Mouse (Mus musculus) neural tube, embryonic 11.5 days (tissue): ENCODE measurements around the gene Nrm. TPM values are rescaled to one million over a fixed set of nuclear protein-coding genes. Genes with fewer than 3 reads are reported as not detected.

Experiments
- ATAC-seq: fragments of 200-750 bp; cut with Nextera tagmentation; 2 replicates; pipeline ENCODE4 v1.8.0; 2017; ENCODE audit warnings: moderate number of reproducible peaks, mild to moderate bottlenecking, moderate TSS enrichment, moderate library complexity; ENCODE audit not compliant: insufficient read depth, low FRiP score, low TSS enrichment
- DNase-seq: peaks from one replicate; pipeline ENCODE4 v3.0.0-alpha.2; 2015; ENCODE audit warnings: low spot score
- H3K27ac ChIP-seq: fragments of 300-500 bp; sonication (generic); 2 replicates; pipeline ENCODE4 v1.5.1; 2014; ENCODE audit warnings: low read depth, mild to moderate bottlenecking, low read length
- H3K27me3 ChIP-seq: fragments of 300-500 bp; sonication (generic); 2 replicates; pipeline ENCODE4 v1.6.1; 2014; ENCODE audit warnings: mild to moderate bottlenecking, low read length, mixed read lengths; ENCODE audit not compliant: control insufficient read depth, insufficient read depth
- H3K36me3 ChIP-seq: fragments of 300-500 bp; sonication (generic); 2 replicates; pipeline ENCODE4 v1.6.1; 2014; ENCODE audit warnings: mild to moderate bottlenecking, low read length, moderate library complexity, mixed read lengths; ENCODE audit not compliant: control insufficient read depth, insufficient read depth
- H3K4me1 ChIP-seq: fragments of 300-500 bp; sonication (generic); 2 replicates; pipeline ENCODE4 v1.6.1; 2014; ENCODE audit warnings: low read length, mixed read lengths; ENCODE audit not compliant: control insufficient read depth, insufficient read depth
- H3K4me2 ChIP-seq: fragments of 300-500 bp; sonication (generic); 2 replicates; pipeline ENCODE4 v1.6.1; 2014; ENCODE audit warnings: low read depth, mild to moderate bottlenecking, moderate library complexity
- H3K4me3 ChIP-seq: fragments of 300-500 bp; sonication (generic); 2 replicates; pipeline ENCODE4 v1.5.1; 2014; ENCODE audit warnings: low read depth, low read length
- H3K9ac ChIP-seq: fragments of 300-500 bp; sonication (generic); 2 replicates; pipeline ENCODE4 v1.6.1; 2014; ENCODE audit warnings: mild to moderate bottlenecking, low read length
- H3K9me3 ChIP-seq: fragments of 300-500 bp; sonication (generic); 2 replicates; pipeline ENCODE4 v1.6.1; 2016; ENCODE audit warnings: low read length; ENCODE audit not compliant: control insufficient read depth
- WGBS: fragments of 180-500 bp; shearing (Covaris S2); extraction: QIAGEN DNeasy Blood & Tissue Kit; methylation state at CpG from one replicate; pipeline ENCODE4 v1.1.7; 2014; 5-methylcytosine and 5-hydroxymethylcytosine counted together
- polyA plus RNA-seq: library from polyadenylated mRNA; unstranded; fragments of >200 nt; fragmentation: Nextera tagmentation; extraction: Ambion mirVana; gene quantifications from 2 replicates; pipeline ENCODE4 v1.2.1, GENCODE M21; 2014

Gene Nrm
- polyA plus RNA-seq, 1 experiment from 2014 or later, result 50.3 TPM

DNA sequence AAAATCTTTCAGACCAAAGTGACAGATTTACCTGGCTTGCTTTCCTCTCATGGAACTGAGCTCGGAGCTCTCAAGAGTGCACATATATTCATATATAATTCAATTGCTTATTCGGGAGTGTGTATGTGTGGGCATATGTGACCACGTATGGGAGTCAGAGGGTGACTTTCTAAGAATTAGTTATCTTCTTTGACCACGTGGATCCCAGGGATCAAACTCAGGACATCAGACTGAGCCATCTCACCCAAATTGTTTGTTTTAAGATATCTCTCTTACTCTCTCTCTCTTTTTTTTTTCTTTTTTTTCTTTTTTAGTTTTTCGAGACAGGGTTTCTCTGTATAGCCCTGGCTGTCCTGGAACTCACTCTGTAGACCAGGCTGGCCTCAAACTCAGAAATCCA is 41.0 kb upstream of the Nrm start:
- no peak for ATAC-seq
- no peak overlapping the region for H3K4me3 ChIP-seq
- H3K4me1 ChIP-seq, result peaks cover 4% of the 10 kb centered on the region; the same call in 1 of the 2 replicates
- H3K36me3 ChIP-seq, result no peaks in the 10 kb centered on the region
- no peak overlapping the region for H3K9ac ChIP-seq
- no peaks in the 10 kb centered on the region for H3K9me3 ChIP-seq
- H3K4me2 ChIP-seq, result no peak overlapping the region
- WGBS, result 75% methylated on average over 5 of the region's 5 CpGs
- H3K27ac ChIP-seq, result no peak overlapping the region
- H3K27me3 ChIP-seq, result peaks cover 6% of the 10 kb centered on the region; the same call in 1 of the 2 replicates
- DNase-seq, result no peak

DNA sequence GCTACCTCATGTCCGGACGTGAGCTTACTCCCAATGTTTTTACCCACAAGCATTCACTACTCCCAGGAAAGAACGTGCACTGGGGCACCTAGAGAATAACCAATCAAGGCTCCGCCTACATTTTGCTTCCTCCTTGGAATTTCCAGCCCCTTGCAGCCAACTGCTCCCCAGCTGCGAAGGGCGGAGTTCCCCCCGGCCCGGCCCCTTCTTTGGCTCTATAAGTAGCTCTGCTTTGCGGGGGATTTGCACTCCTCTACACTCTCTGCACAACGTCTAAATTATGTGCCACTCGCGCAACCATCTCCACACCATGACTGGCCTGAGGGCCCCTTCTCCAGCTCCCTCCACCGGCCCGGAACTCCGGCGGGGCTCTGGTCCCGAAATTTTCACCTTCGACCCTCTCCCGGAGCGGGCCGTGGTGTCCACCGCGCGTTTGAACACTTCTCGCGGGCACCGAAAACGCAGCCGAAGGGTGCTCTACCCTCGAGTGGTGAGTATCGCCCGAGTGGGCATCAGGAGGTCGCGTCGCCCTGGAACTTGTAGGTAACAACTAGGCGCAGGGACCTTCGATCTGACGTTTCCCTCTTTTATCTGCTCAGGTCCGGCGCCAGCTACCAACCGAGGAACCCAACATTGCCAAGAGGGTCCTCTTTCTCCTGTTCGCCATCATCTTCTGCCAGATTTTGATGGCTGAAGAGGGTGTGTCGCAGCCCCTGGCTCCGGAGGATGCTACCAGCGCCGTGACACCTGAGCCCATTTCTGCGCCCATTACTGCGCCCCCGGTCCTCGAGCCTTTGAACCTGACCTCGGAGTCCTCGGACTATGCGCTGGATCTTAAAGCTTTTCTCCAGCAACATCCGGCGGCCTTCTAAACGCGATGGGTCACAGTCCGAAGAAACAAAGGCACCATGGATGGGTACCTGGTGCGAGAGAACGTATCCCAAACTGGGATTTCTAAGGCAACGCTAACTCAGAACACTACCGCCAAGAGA is 39.4 kb upstream of the Nrm start, which contains the start of gene Ier3:
Gene Ier3, plus strand, starts transcription at position 246 of the 992 bp plus-strand sequence.
- peaks cover 4% of the 10 kb centered on the region; the same call in 1 of the 2 replicates for H3K4me1 ChIP-seq
- ATAC-seq, result no peak
- DNase-seq, result peak; percentile 75
- no peaks in the 10 kb centered on the region for H3K9me3 ChIP-seq
- H3K27me3 ChIP-seq, result peaks cover 6% of the 10 kb centered on the region; the same call in 1 of the 2 replicates
- peak within 1 kb of the TSS; percentile 73 for H3K4me2 ChIP-seq
- peaks cover 3% of the 10 kb centered on the region; the same call in 1 of the 2 replicates for H3K36me3 ChIP-seq
- H3K4me3 ChIP-seq, result peak within 1 kb of the TSS; percentile 63
- WGBS, result under 1% methylated on average over 62 of the region's 62 CpGs
- peak within 1 kb of the TSS; percentile 37 for H3K9ac ChIP-seq
- H3K27ac ChIP-seq, result no peak within 1 kb of the TSS

DNA sequence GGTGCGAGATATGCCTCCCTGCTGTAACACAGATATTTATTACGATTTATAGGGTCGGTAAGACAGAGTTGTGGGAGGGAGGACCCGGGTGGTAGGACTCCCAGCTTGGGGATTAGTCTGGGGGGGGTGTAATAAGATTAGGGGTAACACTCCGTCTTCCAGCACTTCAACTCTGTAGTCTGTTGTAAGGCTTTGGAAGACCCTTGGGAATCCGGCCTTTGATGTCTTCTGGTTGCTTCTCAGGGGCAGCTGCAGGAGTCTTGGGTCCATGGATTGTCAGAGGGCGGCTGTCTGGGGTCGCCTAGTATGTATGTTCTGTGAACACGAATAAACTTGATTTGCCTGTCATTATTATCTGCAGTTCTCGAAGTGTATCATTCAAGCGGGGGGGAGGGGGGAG is 38.6 kb upstream of the Nrm start:
- peaks cover 4% of the 10 kb centered on the region; the same call in 1 of the 2 replicates for H3K4me1 ChIP-seq
- peaks cover 3% of the 10 kb centered on the region; the same call in 1 of the 2 replicates for H3K36me3 ChIP-seq
- 0 out of 2 replicates have a peak overlapping the region, but pooled peaks have one; percentile 4 for H3K27ac ChIP-seq
- no peaks in the 10 kb centered on the region for H3K9me3 ChIP-seq
- ATAC-seq, result no peak; the same call in 1 of the 2 replicates
- H3K4me3 ChIP-seq, result peak overlapping the region; percentile 63
- peaks cover 6% of the 10 kb centered on the region; the same call in 1 of the 2 replicates for H3K27me3 ChIP-seq
- H3K9ac ChIP-seq, result peak overlapping the region; percentile 71
- peak overlapping the region; percentile 73 for H3K4me2 ChIP-seq
- DNase-seq, result no peak
- WGBS, result 5% methylated on average over 11 of the region's 11 CpGs

DNA sequence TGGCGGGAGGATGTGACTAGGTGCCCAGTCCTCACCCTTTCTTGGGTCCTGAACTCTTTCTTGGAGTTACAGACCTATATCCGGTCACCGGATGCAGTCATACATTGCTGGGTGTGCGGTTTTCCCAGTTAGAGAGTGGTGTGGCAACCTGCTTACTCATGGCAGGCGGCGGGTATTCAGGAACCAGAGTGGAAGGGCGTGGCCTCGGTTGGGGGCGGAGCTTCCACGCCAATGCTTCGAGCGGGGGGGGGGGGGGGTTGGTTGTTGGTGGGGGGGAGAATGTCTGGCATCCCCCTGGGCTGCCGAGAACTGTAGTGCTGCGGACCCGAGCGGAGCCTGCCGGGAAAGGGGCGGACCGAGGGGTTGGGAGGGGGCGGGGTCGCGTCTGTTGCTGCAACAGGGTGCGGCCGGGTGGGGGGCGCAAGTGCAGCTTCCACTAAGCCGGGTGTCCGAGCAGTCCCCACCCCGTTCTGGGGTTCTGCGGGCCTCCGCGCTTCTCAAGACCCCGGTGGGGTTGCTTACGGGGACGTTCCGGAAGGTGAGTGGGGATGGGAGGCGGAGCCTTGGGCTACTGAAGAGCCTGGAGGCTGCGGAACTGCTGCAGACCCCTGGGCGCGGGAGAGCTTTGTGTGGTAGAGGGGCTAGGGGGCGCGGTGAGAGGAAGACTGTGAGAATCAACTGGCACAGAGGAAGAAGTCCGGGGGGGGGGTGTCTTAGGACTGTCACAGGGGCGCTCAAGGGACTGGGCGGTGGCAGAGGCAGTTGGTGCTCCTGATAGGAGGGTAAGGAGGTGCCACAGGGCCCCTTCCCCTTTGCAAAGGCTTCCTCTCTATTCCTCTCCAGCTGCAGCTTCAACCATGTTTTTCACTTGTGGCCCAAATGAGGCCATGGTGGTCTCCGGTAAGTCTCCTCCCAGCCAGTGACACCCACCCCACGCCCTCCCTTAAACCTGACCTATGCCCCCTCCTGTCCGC is 37.9 kb upstream of the Nrm start, which contains the start of gene Flot1:
Gene Flot1, plus strand, starts transcription at position 267 of the 974 bp plus-strand sequence.
- Histone ChIP-seq H3K27ac (peak within 1 kb of the TSS; percentile 67), H3K4me3 (peak within 1 kb of the TSS; percentile 63), H3K4me2 (peak within 1 kb of the TSS; percentile 73), H3K27me3 (peaks cover 6% of the 10 kb centered on the region; the same call in 1 of the 2 replicates), H3K9ac (peak within 1 kb of the TSS; percentile 71), H3K9me3 (no peaks in the 10 kb centered on the region), H3K36me3 (peaks cover 3% of the 10 kb centered on the region; the same call in 1 of the 2 replicates), H3K4me1 (peaks cover 4% of the 10 kb centered on the region; the same call in 1 of the 2 replicates)
- under 1% methylated on average over 47 of the region's 47 CpGs for WGBS
- ATAC-seq (peak; percentile 84), DNase-seq (peak; percentile 88)

DNA sequence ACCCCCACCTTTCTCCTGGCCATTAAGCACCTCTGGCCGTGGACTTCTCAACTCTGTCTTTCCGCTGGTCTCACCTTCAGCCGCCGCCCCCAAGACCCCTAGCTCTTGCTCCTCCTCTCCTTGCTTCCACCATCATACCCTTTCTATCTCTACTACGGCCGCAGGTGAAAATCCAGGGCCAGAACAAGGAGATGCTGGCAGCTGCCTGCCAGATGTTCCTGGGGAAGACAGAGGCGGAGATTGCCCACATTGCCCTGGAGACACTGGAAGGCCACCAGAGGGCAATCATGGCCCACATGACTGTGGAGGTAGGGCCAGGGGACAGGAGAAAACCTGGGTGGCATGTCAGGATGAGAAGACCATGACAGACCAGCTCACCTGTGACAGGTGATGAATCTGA is 36.7 kb upstream of the Nrm start:
- Histone ChIP-seq H3K27me3 (peaks cover 6% of the 10 kb centered on the region; the same call in 1 of the 2 replicates), H3K4me2 (no peak overlapping the region), H3K9ac (no peak overlapping the region), H3K4me1 (peaks cover 4% of the 10 kb centered on the region; the same call in 1 of the 2 replicates), H3K27ac (no peak overlapping the region), H3K36me3 (peaks cover 3% of the 10 kb centered on the region; the same call in 1 of the 2 replicates), H3K9me3 (no peaks in the 10 kb centered on the region), H3K4me3 (peak overlapping the region; percentile 63; the same call in 1 of the 2 replicates)
- no peak for DNase-seq
- WGBS, result 57% methylated on average over 7 of the region's 7 CpGs
- no peak for ATAC-seq

DNA sequence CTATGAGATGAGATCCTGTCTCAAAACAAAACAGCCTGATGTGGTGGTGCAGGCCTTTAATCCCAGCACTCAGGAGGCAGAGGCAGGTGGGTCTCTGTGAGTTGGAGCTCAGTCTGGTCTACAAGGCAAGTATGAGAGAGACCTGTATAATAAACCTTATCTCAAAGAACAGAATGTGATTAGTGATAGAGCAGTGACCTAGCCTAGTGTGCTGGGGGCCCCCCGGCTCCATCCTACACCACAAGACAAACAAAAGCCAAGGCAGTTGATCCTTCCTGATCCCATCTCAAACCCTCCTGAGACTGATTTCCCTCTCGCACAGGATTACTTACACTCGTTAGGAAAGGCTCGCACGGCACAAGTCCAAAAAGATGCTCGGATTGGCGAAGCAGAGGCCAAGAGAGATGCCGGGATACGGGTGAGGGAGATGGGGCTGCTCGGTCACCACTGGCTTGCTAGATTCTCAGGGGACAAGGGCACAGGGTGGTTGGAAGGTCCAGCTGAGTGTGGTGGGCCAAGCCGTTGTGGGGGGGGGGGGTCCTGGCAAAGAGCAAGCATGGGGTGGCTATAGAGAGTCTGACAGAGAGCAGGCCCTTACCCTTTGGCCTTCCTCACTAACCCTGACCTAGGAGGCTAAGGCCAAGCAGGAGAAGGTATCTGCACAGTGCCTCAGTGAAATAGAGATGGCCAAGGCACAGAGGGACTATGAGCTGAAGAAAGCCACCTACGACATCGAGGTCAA is 35.8 kb upstream of the Nrm start:
- Histone ChIP-seq H3K4me2 (no peak overlapping the region), H3K36me3 (peaks cover 3% of the 10 kb centered on the region; the same call in 1 of the 2 replicates), H3K27me3 (0 out of 2 replicates have a peak, but pooled peaks cover 2% of the 10 kb centered on the region), H3K27ac (no peak overlapping the region), H3K4me3 (no peak overlapping the region), H3K4me1 (peaks cover 8% of the 10 kb centered on the region; the same call in 1 of the 2 replicates), H3K9me3 (no peaks in the 10 kb centered on the region), H3K9ac (no peak overlapping the region)
- WGBS, result 96% methylated on average over 13 of the region's 13 CpGs
- DNase-seq (no peak), ATAC-seq (no peak)

DNA sequence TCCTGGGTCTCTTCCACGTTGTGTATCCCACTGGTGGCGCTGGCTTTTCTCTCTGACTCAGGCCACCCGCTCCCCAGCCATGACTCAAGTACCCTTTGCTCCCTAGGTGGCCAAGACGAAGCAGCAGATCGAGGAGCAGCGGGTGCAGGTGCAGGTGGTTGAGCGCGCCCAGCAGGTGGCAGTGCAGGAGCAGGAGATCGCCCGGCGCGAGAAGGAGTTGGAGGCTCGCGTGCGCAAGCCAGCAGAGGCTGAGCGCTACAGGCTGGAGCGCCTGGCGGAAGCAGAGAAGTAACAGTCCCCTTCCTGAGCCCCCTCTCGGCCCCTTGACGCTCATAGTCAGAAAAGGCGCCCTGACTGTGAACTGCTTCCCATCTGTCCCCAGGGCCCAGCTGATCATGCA is 31.4 kb upstream of the Nrm start:
- Histone ChIP-seq H3K36me3 (peaks cover 12% of the 10 kb centered on the region), H3K9ac (no peak overlapping the region), H3K4me2 (no peak overlapping the region), H3K27me3 (no peaks in the 10 kb centered on the region), H3K27ac (no peak overlapping the region), H3K4me1 (peaks cover 5% of the 10 kb centered on the region), H3K4me3 (peak overlapping the region; percentile 10; the same call in 1 of the 2 replicates), H3K9me3 (no peaks in the 10 kb centered on the region)
- ATAC-seq (peak; percentile 61), DNase-seq (peak; percentile 88)
- 2% methylated on average over 21 of the region's 21 CpGs for WGBS
